Mouse (Mus musculus): ENCODE results near the gene Gm14151.
"Not testable (repeated sequence)": the region's sequence is repeated elsewhere in the genome, so short reads cannot be mapped to it uniquely, and the experiment has no call there.

The Gm14151 gene

DNA sequence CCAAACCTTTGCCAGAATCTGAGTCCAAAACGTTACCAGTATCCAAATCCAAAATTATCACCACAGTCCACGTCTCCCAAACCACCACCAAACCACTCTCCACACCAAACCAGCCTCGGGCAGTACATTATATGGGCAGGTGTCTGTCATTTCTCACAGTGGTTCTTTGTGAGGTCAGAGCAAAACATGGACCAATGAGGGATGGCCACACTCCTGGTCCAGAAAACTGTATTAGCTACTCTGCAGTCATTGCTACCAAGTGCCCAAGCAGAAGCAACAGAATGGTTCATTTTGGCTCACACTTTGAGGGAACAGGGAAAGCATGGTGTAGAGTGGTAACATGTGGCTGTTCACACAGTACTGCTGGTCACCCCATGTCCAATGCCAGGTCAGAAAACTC, at the start of gene Gm14151:
Gm14151 (minus strand) TSS at position 101 of the 400 bp plus-strand sequence.
- not testable (repeated sequence) for DNase-seq (ENCODE audit: low spot score in 2 of 2)

DNA sequence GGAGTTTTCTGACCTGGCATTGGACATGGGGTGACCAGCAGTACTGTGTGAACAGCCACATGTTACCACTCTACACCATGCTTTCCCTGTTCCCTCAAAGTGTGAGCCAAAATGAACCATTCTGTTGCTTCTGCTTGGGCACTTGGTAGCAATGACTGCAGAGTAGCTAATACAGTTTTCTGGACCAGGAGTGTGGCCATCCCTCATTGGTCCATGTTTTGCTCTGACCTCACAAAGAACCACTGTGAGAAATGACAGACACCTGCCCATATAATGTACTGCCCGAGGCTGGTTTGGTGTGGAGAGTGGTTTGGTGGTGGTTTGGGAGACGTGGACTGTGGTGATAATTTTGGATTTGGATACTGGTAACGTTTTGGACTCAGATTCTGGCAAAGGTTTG, 5.8 kb upstream of the Gm14151 start, which contains the start of gene Gm14147:
Gm14147 (plus strand) TSS at position 301 of the 400 bp plus-strand sequence.
- DNase-seq (ENCODE audit: low spot score in 2 of 2) = not testable (repeated sequence)

DNA sequence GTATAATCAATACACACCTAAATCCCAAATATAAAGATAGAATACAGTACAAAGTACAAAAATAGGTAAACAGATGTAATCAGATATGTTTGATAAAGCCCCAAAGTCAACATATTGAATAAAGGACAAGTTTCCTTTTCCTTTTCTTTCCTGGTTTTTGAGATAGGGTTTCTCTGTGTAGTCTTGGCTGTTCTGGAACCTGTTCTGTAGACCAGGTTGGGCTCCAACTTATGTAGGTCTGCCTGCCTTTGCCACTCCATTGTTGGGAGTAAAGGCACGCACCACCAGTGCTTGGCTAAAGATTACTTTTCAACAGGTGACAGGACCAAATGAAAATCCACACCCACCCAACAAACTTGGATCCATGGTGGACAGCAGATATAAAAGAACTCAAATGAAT, 35.5 kb downstream of the Gm14151 start:
- DNase-seq (ENCODE audit: low spot score in 2 of 2) = no peak

DNA sequence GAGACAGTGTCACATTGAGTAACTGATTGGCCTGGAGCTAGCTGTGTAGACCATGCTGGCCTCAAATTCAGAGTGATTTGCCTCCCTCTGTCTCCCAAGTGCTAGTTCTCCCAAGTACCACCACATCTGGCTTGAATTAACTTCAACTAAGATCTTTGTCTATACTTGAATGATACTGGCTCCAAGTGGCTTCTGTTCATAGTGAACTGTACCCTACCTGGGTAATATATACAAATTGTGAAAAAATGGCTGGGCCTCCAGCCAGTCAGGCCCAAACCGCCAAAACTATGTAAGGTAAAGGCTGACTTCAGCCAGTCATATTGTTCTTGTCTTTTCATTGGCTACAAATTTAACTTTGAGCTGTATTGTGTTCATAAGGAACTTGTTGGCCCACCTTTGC, 51.7 kb downstream of the Gm14151 start:
- DNase-seq (ENCODE audit: low spot score in 2 of 2) = no peak

DNA sequence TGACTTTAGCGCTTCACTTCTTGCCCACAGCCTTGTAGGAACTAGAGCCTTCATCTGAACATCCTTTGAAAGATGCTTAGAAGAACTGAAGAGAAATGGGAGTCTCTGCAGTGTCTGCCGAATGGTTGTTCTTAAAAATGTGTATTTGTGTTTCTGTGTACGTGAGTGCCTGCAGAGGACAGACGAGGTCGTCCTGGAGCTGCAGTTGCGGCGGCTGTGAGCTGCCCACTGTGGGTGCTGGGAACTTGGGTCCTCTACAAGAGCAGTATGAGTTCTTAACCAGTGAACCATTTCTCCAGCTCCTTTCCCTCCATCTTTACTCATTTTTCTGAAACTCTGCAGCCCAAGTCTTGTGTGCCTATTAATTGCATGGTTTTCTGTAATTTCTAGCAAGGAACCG, 52.4 kb downstream of the Gm14151 start:
- DNase-seq (ENCODE audit: low spot score in 2 of 2) = no peak

DNA sequence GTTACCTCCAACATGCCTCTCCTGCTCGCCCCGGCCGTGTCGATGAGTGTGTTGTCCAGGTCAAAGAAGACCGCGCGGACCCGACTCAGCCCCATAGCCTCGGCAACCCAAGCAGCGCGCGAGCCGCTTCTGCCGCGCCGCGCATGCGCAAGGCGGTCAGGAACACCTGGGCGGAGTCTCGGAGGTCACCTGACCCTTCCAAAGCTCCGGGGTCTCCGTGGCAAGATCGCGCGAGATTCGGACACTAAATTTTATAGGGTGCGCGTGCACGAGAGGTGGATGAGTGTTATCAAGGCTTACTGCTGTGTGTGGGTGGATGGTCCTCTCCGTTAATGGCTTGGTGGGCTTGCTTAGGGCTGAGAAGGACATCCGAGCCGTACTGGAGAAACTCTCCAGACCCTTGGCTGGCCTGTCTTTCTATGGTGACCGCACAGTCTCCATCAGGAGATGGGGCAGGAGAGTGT, 52.9 kb downstream of the Gm14151 start, which contains the start of the genes Ninl and Nanp:
Ninl (minus strand) TSS at position 151 of the 464 bp plus-strand sequence.
Nanp (minus strand) TSS at position 167 of the 464 bp plus-strand sequence.
- peak; percentile 89 to 94 for DNase-seq (ENCODE audit: low spot score in 2 of 2)

DNA sequence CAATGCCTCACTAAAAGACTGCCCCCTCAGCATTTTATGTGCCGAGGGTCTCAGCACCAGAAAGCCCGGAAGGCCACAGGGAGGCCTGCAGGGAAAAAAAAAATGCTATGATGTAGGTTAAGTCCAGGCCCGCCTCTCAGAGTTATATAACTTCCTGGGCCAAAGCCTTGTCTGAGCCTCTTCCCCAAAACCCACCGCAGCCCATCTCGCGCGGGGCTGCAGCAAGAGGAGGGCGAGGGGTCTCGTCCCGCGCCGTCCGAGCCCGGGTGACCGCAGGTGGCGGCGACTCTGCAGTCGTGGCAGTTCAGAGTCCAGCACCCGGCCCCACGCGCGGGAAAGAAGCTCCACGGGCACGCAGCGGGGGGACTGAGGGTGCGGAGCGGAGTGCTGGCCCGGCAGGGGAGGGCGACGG, 53.3 kb downstream of the Gm14151 start:
- no peak for DNase-seq (ENCODE audit: low spot score in 2 of 2)

DNA sequence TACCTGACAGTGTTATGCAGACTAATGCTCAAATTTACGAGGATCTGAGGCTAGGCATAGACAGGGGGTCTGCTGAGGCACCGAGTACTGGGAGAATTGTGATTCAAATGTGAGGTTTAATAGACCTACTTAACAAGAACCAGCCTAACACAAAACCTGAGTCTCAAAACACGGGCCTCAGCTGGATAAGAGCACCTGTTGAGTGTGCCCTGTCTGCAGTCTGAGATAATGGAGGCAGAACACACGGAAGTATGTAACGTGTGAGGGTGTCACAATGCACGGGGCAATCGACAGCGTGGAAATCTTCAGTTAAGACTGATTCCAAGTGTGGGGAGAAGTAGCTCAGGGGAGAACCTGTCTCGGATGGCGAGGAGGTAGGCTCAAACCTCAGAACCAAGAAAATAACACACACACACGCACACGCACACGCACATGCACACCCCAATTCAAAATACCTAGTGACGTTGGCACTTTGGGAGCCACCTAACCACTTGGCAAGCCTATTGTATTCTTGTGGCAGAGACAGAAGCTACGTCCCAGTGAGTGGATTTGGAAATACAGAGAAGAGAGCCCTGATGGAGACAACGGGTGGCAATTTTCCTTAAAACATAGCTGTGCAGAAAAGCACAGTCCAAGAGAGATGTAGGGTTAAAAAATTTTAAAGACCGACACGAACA, 54.1 kb downstream of the Gm14151 start:
- peak in 1 of 2 experiments; percentile 6 for DNase-seq (ENCODE audit: low spot score in 2 of 2)

DNA sequence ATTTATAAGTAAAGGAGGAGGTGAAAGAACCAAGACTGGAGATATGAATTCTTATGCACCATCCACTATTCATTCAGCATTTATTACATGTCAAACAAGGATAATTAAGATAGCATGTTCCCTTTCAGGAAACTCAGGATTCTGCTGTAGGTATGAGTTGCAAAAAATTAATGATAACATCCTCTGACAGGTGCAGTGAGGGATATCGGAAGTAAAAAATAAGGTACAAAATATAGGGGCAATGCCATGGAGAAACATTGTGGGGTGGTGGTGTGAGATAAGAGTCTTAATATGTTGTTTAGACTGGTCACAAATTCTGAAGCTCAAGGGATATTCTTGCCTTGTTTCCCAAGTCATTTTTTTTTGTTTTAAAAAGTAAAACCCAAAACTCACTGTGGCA, 54.9 kb downstream of the Gm14151 start:
- DNase-seq (ENCODE audit: low spot score in 2 of 2) = no peak

Data from frontal cortex, postnatal 36 days (tissue).